Mouse (Mus musculus): Measurements from ENCODE around the gene Fam89b.

DNA sequence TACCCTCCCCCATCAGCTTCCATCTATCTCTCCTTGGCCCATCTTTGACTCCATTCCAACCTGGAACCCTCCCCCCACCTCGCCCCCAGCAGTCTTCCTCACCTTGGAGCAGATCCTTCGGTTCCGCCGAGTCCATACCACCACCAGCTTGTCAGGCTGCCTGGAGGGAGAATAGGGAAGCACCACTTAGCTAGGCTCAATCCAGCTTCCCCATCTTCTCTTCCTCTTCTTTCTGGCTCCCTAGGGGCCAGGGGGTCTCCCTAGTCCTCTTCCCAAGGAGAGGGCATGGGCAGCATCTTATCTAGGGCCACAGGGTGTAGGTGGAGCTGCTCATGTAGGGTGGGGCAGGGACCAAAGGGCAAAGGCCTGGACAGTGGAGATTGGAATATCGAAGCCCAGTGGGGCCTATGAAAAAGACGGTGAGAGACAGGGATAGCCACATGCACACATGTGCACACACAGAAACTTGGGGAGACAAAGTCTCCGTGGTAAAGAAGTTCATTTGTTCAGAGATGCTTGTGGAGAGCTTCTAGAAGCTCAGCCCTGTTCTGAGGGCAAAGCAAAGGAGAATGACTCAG is 6.5 kb downstream of the Fam89b start:
- TF ChIP-seq CTCF (IDR thresholded peaks at IDR 0.05; ENCODE audit: low read depth, low read length), result no peak
- TF ChIP-seq POLR2A (IDR thresholded peaks at IDR 0.05; ENCODE audit: extremely low read depth, insufficient read depth, low read length), result no peak

Measured in liver, adult 2 months (tissue).